Mouse (Mus musculus): ENCODE results near the gene Cdk14.

DNA sequence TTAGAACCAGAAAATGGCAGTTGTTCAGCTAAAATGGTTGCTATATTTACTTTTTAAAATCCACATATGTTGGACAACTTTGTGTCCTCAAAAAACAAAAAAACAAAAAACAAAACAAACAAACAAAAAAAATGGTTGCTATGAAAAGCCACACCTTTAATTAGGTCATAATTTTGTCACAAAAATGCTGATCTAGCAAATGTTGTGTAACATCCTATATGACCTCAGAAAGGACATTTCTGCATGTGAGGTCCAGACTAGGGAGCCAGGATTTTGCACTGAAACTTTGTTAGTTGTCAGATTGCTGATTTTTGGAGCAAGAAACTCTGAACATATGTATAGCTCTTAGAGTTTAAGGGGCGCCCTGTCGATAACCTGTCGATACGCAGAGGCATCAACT is 3.0 kb upstream of the Cdk14 start:
- TF ChIP-seq MAFK (IDR thresholded peaks at IDR 0.05; ENCODE audit: insufficient read depth, low read depth, low read length): peak; percentile 80
- TF ChIP-seq ZC3H11A (IDR thresholded peaks at IDR 0.05; ENCODE audit: borderline replicate concordance, low read depth, low read length): no peak
- no peak for TF ChIP-seq ZNF384 (IDR thresholded peaks at IDR 0.05; ENCODE audit: low read depth, low read length)
- TF ChIP-seq HCFC1 (IDR thresholded peaks at IDR 0.05; ENCODE audit: borderline replicate concordance, insufficient read depth, low read length): no peak
- TF ChIP-seq CHD2 (IDR thresholded peaks at IDR 0.05; ENCODE audit: low read depth, low read length): no peak

Data from ES-E14 (cell line).